Mouse (Mus musculus) testis, postnatal 10 days (tissue): ENCODE data around the gene Nudt15.

ENCODE experiments used
- DNase-seq: peaks from one replicate; pipeline ENCODE4 v3.0.0; 2021; ENCODE audit warnings: low spot score

Gene Nudt15

DNA sequence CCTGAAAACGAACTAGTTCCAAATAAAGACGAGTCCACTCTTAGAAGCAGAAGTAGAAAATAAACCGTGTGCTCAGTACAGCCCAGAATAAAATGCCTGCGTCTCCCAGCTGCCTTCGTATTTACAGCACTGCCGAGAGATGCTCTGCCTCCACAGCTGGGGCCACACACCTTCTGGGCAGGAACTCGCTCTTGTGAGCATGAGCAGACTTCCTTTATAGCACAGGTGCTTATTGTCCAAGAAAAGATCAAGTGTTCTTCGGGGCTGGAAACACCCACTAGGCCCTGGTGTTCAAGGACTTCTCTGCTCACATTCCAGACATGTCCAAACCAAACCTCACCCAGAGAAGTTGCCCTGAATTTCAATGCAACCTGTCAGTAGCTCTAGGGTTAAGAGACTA lies 77.4 kb downstream of the Nudt15 start:
- DNase-seq, result no peak

DNA sequence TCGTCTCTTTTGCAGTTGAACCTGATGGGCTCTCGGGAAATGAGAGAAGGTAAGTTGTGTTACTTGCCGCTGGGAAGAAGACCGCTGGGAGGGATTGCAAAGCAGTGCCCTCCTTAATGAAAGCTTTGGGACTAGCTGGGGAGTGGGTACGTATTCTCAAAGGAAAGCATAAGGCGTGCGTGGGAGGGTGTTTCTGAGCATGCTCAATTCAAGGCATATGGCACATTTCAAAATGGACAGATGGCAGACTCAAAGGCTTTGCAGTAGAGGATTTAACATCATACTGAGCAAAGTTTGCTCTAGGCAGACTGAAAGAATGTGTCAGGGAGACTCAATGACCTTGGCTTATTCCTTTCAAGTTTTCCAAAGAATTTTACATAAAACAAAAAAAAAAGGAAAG lies 78.5 kb downstream of the Nudt15 start:
- no peak for DNase-seq
